Mouse (Mus musculus) adrenal gland (tissue): ENCODE results near the gene Rpl6.

Experiments
- intact Hi-C: fragments of 180-260 bp; cut with DNase I; formaldehyde crosslinking; loops from one replicate; pipeline ENCODE4 v1.15.1; 2025
- long read RNA-seq, 2 experiments: library from polyadenylated mRNA; unstranded; transcript quantifications; one replicate each; pipeline ENCODE4 v2.0.0; 2020; ENCODE audit warnings: borderline replicate concordance in 1 of 2; ENCODE audit not compliant: insufficient replicate concordance in 1 of 2

Gene Rpl6
- long read RNA-seq, experiment 1, transcript Rpl6-201 (7 exons, 1,270 nt) = major isoform, 554 of 767 reads
- long read RNA-seq, experiment 1, transcript Rpl6-207 (1 exons, 714 nt) = minor isoform, 37 of 767 reads
- long read RNA-seq, experiment 1, transcript Rpl6-206 (2 exons, 829 nt) = minor isoform, 14 of 767 reads
- long read RNA-seq, experiment 1, partial matches to known transcripts = 149 of 767 reads
- long read RNA-seq, experiment 1, other reads (novel, unspliced or antisense) = 10 of 767 reads
- long read RNA-seq, experiment 2, transcript Rpl6-207 (1 exons, 714 nt) = minor isoform, 50 of 639 reads
- long read RNA-seq, experiment 2, transcript Rpl6-206 (2 exons, 829 nt) = minor isoform, 8 of 639 reads
- long read RNA-seq, experiment 2, transcript Rpl6-201 (7 exons, 1,270 nt) = major isoform, 442 of 639 reads
- long read RNA-seq, experiment 2, partial matches to known transcripts = 126 of 639 reads
- long read RNA-seq, experiment 2, other reads (novel, unspliced or antisense) = 10 of 639 reads

DNA sequence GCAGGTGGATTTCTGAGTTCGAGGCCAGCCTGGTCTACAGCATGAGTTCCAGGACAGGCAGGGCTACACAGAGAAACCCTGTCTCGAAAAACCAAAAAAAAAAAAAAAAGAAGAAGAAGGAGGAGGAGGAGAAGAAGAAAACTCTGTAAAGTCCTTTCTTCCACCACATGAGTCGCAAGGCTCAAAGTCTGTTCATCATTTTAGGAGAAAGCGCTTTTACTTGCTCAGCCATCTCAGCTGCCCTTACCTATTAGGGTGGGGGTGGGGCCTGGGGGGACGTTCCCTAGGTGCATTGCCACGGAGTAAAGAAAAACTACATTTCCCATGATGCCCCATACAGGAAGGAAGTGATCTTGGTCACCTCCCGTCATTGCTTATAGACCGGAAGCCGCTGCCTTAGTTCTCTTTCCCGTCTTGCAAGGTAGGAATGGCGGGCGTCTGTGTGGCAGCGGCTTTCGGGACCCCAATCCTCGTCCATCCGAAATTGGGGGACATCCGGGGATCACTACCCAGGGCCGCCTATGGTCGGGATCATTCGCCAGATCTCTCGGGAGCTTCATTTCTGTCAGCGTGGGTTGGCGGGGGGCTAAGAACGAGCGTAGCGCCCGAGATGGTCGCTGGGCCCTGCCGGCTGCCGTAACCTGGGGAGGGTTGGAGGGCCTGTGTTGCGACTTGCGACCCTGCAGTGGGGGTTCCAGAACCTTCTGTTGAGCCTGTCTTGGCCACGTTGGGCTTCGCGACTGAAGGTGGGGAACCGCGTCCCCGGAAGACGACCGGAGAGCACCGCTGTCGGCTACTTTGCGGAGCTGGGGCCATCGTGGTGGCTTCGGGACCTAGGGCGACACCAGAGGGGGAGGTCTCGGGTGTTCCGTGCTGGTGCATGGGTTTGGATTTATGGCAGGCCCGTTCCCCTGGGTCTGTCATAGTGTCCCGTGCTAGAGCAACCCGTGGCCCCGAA is at the start of gene Rpl6:
Gene Rpl6 (plus strand): TSS at position 350 of the 958 bp plus-strand sequence.
- intact Hi-C loops = no loop called here

DNA sequence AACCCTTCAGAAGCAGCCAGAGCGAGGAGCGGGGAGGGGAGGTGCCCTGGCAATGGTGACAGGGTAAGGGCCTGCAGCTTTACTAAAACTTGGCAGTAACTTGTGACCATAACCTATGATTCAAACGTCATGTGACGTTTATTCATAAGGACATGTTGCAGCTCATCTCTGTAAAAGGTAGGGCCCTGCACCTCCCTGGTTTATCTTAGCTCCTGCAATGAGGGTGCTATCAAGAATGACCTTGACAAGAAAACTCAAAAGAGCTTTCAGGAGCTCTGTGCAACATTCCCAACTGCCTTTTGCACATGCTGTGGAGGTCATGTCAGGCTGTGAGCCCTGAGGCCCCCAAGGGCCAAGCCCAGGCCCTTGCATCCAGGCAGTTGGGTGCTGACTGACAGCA is 48.2 kb upstream of the Rpl6 start:
- intact Hi-C loops = no loop called here

GRCm38 (mm10) chr5:121157017-121157416 is 47.3 kb upstream of the Rpl6 start:
- intact Hi-C loops = no loop called here

GRCm38 (mm10) chr5:121157489-121157888 is 46.8 kb upstream of the Rpl6 start:
- intact Hi-C loops = no loop called here

- intact Hi-C loops = no loop called here
Observed at GRCm38 (mm10) chr5:121158966-121159365, 45.3 kb upstream of the Rpl6 start.

- intact Hi-C loops = no loop called here
Observed at GRCm38 (mm10) chr5:121162285-121162684, 42.0 kb upstream of the Rpl6 start.

DNA sequence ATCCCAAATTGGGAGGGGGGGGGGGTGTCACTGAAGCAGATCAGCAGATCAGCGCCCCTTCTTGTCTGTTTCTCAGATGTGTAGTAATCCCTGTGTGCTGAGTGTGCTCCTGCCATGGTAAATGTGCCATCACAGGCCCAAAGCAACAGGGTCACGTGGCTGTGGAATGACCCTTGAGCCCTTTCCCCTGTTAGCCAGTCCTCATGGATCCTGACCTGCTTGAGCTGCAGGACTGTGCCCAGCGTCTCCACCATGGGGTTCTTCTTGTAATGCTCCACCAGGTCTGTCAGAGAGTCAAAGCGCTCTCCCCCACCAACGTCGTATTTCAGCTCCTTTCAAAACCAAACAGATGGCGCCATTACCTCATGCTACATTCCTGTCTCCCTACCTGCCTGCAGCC is 41.4 kb upstream of the Rpl6 start:
- intact Hi-C loops = no loop called here

DNA sequence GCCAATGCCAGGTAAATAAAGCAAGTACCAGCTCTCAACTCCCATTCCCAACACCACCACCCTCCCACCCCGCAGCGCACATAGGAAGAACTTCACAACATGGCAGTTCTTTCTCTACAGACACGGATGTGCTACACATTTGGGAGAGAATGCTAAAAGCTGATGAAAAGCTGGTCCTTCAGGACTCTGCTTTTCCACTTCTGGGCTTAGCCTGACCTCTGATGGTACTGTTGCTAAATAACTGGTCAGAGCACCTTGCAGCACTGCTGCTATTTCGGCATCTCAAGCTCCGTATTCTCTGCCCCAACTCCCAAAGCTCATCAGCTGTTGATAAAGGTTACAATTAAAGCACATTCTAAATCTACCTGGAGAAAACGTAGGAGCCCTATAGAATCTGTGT is 37.4 kb upstream of the Rpl6 start:
- intact Hi-C loops = no loop called here

DNA sequence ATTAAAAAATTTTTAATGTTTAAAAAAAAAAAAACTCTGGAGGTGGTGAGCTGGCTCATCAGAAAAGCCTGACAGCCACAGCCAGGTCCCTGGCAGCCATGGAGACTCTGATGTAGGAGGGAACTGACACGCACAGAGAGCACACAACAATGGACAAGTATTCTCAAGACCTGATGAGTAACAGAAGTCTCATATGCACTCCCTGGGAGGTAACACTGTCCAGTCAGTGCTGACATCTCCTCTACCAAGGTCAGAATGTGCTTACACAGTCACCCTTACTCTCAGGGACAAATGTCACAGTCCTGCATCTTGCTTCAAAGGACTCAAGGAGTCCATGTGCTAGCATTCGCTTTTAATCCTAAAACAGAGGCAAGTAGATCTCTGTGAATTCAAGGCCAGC is 34.7 kb upstream of the Rpl6 start:
- intact Hi-C loops = no loop called here

GRCm38 (mm10) chr5:121172835-121173234 is 31.4 kb upstream of the Rpl6 start:
- intact Hi-C loops = loop anchor here (10.0 kb wide), 1 partner anchor 218 kb away; no protein-coding TSS in a partner anchor

GRCm38 (mm10) chr5:121179077-121179857 is 25.0 kb upstream of the Rpl6 start:
- intact Hi-C loops = loop anchor here (10.0 kb wide), 1 partner anchor 224 kb away; no protein-coding TSS in a partner anchor

DNA sequence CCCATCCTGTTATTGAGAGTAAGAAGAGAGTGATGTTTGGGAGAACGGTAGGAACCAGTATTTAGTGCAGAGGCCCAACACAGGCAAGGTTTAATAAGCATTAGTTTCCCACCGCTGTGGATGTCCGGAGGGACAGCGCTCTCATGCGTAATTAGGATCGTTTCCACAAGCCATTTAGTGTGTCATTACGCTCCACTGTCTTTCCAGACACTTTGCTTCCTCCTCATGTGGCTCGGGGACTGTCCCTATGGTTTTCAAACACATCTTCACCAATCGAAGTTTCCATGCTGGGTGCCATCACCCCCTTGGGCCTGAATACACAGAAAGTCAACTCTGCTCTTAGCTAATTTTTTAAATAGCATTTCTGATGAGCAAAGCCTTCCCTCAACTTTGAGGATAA is 21.0 kb upstream of the Rpl6 start:
- intact Hi-C loops = no loop called here

GRCm38 (mm10) chr5:121184375-121184774 is 19.9 kb upstream of the Rpl6 start:
- intact Hi-C loops = no loop called here

DNA sequence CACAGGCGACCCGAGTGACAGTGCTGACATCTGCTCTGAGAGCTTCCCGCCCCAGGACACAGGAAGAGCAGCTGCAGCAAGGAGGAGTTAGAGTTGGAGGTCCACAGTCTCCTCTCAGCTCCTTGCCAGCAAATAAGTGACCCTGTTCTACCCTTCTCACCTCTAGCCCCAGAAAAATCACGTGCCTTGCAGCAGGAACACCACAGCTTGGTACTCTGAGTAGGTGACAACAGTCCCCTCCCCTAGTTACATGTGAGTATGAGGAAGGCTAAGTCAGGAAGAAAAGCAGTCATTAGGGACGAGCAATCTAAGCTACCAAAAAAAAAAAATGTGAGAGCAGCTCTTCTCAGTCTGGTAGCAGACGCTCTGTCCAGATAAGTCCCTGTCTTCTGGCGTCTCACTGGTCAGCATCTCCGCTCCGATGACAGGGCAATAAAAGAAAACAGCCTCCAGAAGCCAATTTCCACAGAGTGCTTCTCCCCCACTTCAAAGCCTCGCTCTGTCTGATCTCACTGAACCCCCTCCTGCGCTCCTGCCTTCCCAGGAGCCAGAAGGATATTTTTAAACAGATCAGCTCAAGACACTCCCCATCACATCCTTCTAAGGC is 19.2 kb upstream of the Rpl6 start:
- intact Hi-C loops = no loop called here

- intact Hi-C loops = no loop called here
Observed at GRCm38 (mm10) chr5:121187580-121188001, 16.7 kb upstream of the Rpl6 start.

- intact Hi-C loops = no loop called here
Observed at GRCm38 (mm10) chr5:121188265-121188664, 16.0 kb upstream of the Rpl6 start.

DNA sequence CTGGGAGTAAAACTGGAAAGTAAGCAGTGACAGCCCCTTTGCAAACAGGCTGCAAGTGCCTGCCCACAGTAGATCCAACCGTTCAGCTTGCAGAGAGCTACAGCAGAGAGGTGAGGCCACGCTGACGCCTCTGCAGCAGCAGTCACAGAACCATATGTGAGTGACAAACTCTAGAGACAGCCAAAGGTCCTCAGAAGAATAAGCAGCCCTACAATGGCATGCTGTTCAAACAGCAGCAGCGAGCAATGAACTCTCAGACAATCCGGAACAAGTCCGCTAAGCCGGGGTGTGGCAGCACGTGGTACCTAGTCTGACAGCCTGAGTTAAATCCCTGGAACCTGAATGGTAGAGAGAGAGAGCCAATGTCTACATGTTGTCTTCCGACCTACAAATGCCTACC is 15.1 kb upstream of the Rpl6 start:
- intact Hi-C loops = no loop called here

GRCm38 (mm10) chr5:121190210-121190835 is 14.0 kb upstream of the Rpl6 start:
- intact Hi-C loops = no loop called here

- intact Hi-C loops = no loop called here
Observed at GRCm38 (mm10) chr5:121190836-121191583, 13.3 kb upstream of the Rpl6 start, which contains the start of gene Ptpn11. Gene Ptpn11, minus strand, starts transcription at chr5:121191397.
